Mouse (Mus musculus) brain, embryonic 14.5 days (tissue): Measurements from ENCODE around the gene Rragc.

Source experiments
- CTCF ChIP-seq: fragments of 200-500 bp; IDR thresholded peaks from 2 replicates; pipeline ENCODE4 v1.5.1; 2012; ENCODE audit warnings: inconsistent platforms, mild to moderate bottlenecking, moderate library complexity, borderline replicate concordance; ENCODE audit not compliant: insufficient read depth, insufficient read length; ENCODE audit errors: extremely low read depth
- POLR2A ChIP-seq: fragments of 200-500 bp; IDR thresholded peaks from 2 replicates; pipeline ENCODE4 v1.6.1; 2012; ENCODE audit warnings: mild to moderate bottlenecking, inconsistent platforms, borderline replicate concordance; ENCODE audit not compliant: poor library complexity, insufficient read depth, insufficient read length, severe bottlenecking; ENCODE audit errors: extremely low read depth

- TF ChIP-seq CTCF (no peak), POLR2A (no peak)
These were observed 29.9 kb downstream of the Rragc start for GRCm38 (mm10) chr4:123947149-123947548.
